ENCODE assay signal across 18 mouse cellular contexts in genomic region chr14:103822590-103822989, GRCm38 (mm10). TPM values are rescaled to one million over a fixed set of nuclear protein-coding genes. Genes with fewer than 3 reads are reported as not detected.
"Had no signal": no experiment of that assay in that cellular context is flagged by ENCODE, and none has a peak within 500 bp of the region (broad histone marks: within the 10 kb centered on the region; RNA-seq: fewer than 3 reads in every experiment).

No protein-coding gene starts in this region.

- H3K4me2 ChIP-seq: lung, embryonic 14.5 days; midbrain, embryonic 11.5 days; midbrain, embryonic 13.5 days; midbrain, embryonic 15.5 days; neural tube, embryonic 13.5 days; stomach, embryonic 15.5 days had no signal

- DNase-seq: lung, adult 18-20 months; lung, embryonic 14.5 days; lung, postnatal 10 days; lung, postnatal 4 days; right cerebral cortex, postnatal 14 days; thymus, adult 2 months; thymus, postnatal 25 days; thymus, postnatal 4 days had no signal

- ATAC-seq: midbrain, embryonic 13.5 days; midbrain, embryonic 15.5 days had no signal

- H3K9me3 ChIP-seq: midbrain, embryonic 13.5 days; midbrain, embryonic 15.5 days; neural tube, embryonic 13.5 days; stomach, embryonic 15.5 days had no signal

- H3K36me3 ChIP-seq: midbrain, embryonic 15.5 days; stomach, embryonic 15.5 days had no signal

- H3K4me3 ChIP-seq: midbrain, embryonic 13.5 days; midbrain, embryonic 15.5 days; neural tube, embryonic 13.5 days; stomach, embryonic 15.5 days had no signal

- H3K9ac ChIP-seq: liver, embryonic 14.5 days; lung, embryonic 14.5 days; midbrain, embryonic 13.5 days; midbrain, embryonic 15.5 days; neural tube, embryonic 13.5 days; stomach, embryonic 15.5 days had no signal

- H3K27ac ChIP-seq: liver, embryonic 14.5 days; midbrain, embryonic 13.5 days; midbrain, embryonic 15.5 days; neural tube, embryonic 13.5 days; stomach, embryonic 15.5 days; stomach, postnatal 0 days had no signal

- H3K4me1 ChIP-seq: midbrain, embryonic 13.5 days; midbrain, embryonic 15.5 days; stomach, embryonic 15.5 days had no signal

- H3K27me3 ChIP-seq: midbrain, embryonic 13.5 days; midbrain, embryonic 15.5 days; neural tube, embryonic 13.5 days; stomach, embryonic 15.5 days had no signal

RNA-seq across cellular contexts. Expression of gene Ednrb, which starts 21.6 kb away (rescaled TPM):
- total RNA-seq: megakaryocyte-erythroid progenitor cell, adult 5-6 weeks; monocyte, adult 5-6 weeks; neutrophil, adult 5-6 weeks had no signal
